Mouse (Mus musculus): ENCODE data around the gene Ssh1. TPM values are rescaled to one million over a fixed set of nuclear protein-coding genes. Genes with fewer than 3 reads are reported as not detected.

The Ssh1 gene
- polyA plus RNA-seq, 1 experiment from 2014 or later, result 22.2 TPM

GRCm38 (mm10) chr5:114028111-114028510 lies 34.4 kb upstream of the Ssh1 start:
- Histone ChIP-seq H3K4me2 (replicated peaks; ENCODE audit: low read depth, low read length) (no peak overlapping the region), H3K9me3 (ENCODE audit: control insufficient read depth, low read depth, low read length) (no peaks in the 10 kb centered on the region), H3K4me3 (ENCODE audit: low read depth, low read length) (no peak overlapping the region), H3K27me3 (ENCODE audit: control insufficient read depth, insufficient read depth, low read length) (no peaks in the 10 kb centered on the region), H3K4me1 (ENCODE audit: control insufficient read depth, insufficient read depth, low read length) (no peaks in the 10 kb centered on the region), H3K27ac (ENCODE audit: low read length) (no peak overlapping the region), H3K9ac (replicated peaks; ENCODE audit: low read depth, low read length) (no peak overlapping the region), H3K36me3 (ENCODE audit: control insufficient read depth, insufficient read depth, low read length) (no peaks in the 10 kb centered on the region)
- no peak for ATAC-seq (ENCODE audit: insufficient number of reproducible peaks, insufficient read depth, low FRiP score, low read depth)
- 81% methylated on average over 12 of the region's 12 CpGs for WGBS

- Histone ChIP-seq H3K9me3 (ENCODE audit: control insufficient read depth, low read depth, low read length) (no peaks in the 10 kb centered on the region), H3K36me3 (ENCODE audit: control insufficient read depth, insufficient read depth, low read length) (no peaks in the 10 kb centered on the region), H3K4me3 (ENCODE audit: low read depth, low read length) (no peak overlapping the region), H3K9ac (replicated peaks; ENCODE audit: low read depth, low read length) (no peak overlapping the region), H3K27me3 (ENCODE audit: control insufficient read depth, insufficient read depth, low read length) (no peaks in the 10 kb centered on the region), H3K4me1 (ENCODE audit: control insufficient read depth, insufficient read depth, low read length) (no peaks in the 10 kb centered on the region), H3K27ac (ENCODE audit: low read length) (no peak overlapping the region), H3K4me2 (replicated peaks; ENCODE audit: low read depth, low read length) (no peak overlapping the region)
- no peak for ATAC-seq (ENCODE audit: insufficient number of reproducible peaks, insufficient read depth, low FRiP score, low read depth)
- 87% methylated on average over 12 of the region's 12 CpGs for WGBS
Observed at GRCm38 (mm10) chr5:114027217-114027944, 33.7 kb upstream of the Ssh1 start.

- H3K9me3 ChIP-seq (ENCODE audit: control insufficient read depth, low read depth, low read length), result no peaks in the 10 kb centered on the region
- no peaks in the 10 kb centered on the region for H3K36me3 ChIP-seq (ENCODE audit: control insufficient read depth, insufficient read depth, low read length)
- no peaks in the 10 kb centered on the region for H3K4me1 ChIP-seq (ENCODE audit: control insufficient read depth, insufficient read depth, low read length)
- H3K27me3 ChIP-seq (ENCODE audit: control insufficient read depth, insufficient read depth, low read length), result no peaks in the 10 kb centered on the region
- no peak overlapping the region for H3K9ac ChIP-seq (replicated peaks; ENCODE audit: low read depth, low read length)
- no peak overlapping the region for H3K27ac ChIP-seq (ENCODE audit: low read length)
- no peak; the same call in 1 of the 2 replicates for ATAC-seq (ENCODE audit: insufficient number of reproducible peaks, insufficient read depth, low FRiP score, low read depth)
- H3K4me2 ChIP-seq (replicated peaks; ENCODE audit: low read depth, low read length), result no peak overlapping the region
- 10% methylated on average over 10 of the region's 10 CpGs for WGBS
- no peak overlapping the region for H3K4me3 ChIP-seq (ENCODE audit: low read depth, low read length)
Observed at GRCm38 (mm10) chr5:114024885-114025284, 31.2 kb upstream of the Ssh1 start.

GRCm38 (mm10) chr5:114024390-114024789 lies 30.7 kb upstream of the Ssh1 start:
- Histone ChIP-seq H3K36me3 (ENCODE audit: control insufficient read depth, insufficient read depth, low read length) (no peaks in the 10 kb centered on the region), H3K27ac (ENCODE audit: low read length) (no peak overlapping the region), H3K4me2 (replicated peaks; ENCODE audit: low read depth, low read length) (no peak overlapping the region), H3K9ac (replicated peaks; ENCODE audit: low read depth, low read length) (no peak overlapping the region), H3K9me3 (ENCODE audit: control insufficient read depth, low read depth, low read length) (no peaks in the 10 kb centered on the region), H3K27me3 (ENCODE audit: control insufficient read depth, insufficient read depth, low read length) (no peaks in the 10 kb centered on the region), H3K4me3 (ENCODE audit: low read depth, low read length) (no peak overlapping the region), H3K4me1 (ENCODE audit: control insufficient read depth, insufficient read depth, low read length) (no peaks in the 10 kb centered on the region)
- 57% methylated on average over 6 of the region's 6 CpGs for WGBS
- no peak for ATAC-seq (ENCODE audit: insufficient number of reproducible peaks, insufficient read depth, low FRiP score, low read depth)

- H3K27ac ChIP-seq (ENCODE audit: low read length), result no peak overlapping the region
- no peaks in the 10 kb centered on the region for H3K9me3 ChIP-seq (ENCODE audit: control insufficient read depth, low read depth, low read length)
- no peaks in the 10 kb centered on the region for H3K36me3 ChIP-seq (ENCODE audit: control insufficient read depth, insufficient read depth, low read length)
- H3K9ac ChIP-seq (replicated peaks; ENCODE audit: low read depth, low read length), result no peak overlapping the region
- H3K4me3 ChIP-seq (ENCODE audit: low read depth, low read length), result no peak overlapping the region
- no peak overlapping the region for H3K4me2 ChIP-seq (replicated peaks; ENCODE audit: low read depth, low read length)
- 63% methylated on average over 7 of the region's 7 CpGs for WGBS
- no peak for ATAC-seq (ENCODE audit: insufficient number of reproducible peaks, insufficient read depth, low FRiP score, low read depth)
- no peaks in the 10 kb centered on the region for H3K27me3 ChIP-seq (ENCODE audit: control insufficient read depth, insufficient read depth, low read length)
- H3K4me1 ChIP-seq (ENCODE audit: control insufficient read depth, insufficient read depth, low read length), result no peaks in the 10 kb centered on the region
Observed at GRCm38 (mm10) chr5:114015121-114015520, 21.4 kb upstream of the Ssh1 start.

GRCm38 (mm10) chr5:114009049-114009448 lies 15.4 kb upstream of the Ssh1 start:
- Histone ChIP-seq H3K9ac (replicated peaks; ENCODE audit: low read depth, low read length) (no peak overlapping the region), H3K9me3 (ENCODE audit: control insufficient read depth, low read depth, low read length) (no peaks in the 10 kb centered on the region), H3K36me3 (ENCODE audit: control insufficient read depth, insufficient read depth, low read length) (no peaks in the 10 kb centered on the region), H3K27ac (ENCODE audit: low read length) (no peak overlapping the region), H3K4me3 (ENCODE audit: low read depth, low read length) (no peak overlapping the region), H3K4me2 (replicated peaks; ENCODE audit: low read depth, low read length) (no peak overlapping the region), H3K27me3 (ENCODE audit: control insufficient read depth, insufficient read depth, low read length) (no peaks in the 10 kb centered on the region), H3K4me1 (ENCODE audit: control insufficient read depth, insufficient read depth, low read length) (no peaks in the 10 kb centered on the region)
- no peak for ATAC-seq (ENCODE audit: insufficient number of reproducible peaks, insufficient read depth, low FRiP score, low read depth)
- 67% methylated on average over 4 of the region's 4 CpGs for WGBS

- H3K4me3 ChIP-seq (ENCODE audit: low read depth, low read length), result no peak overlapping the region
- H3K4me1 ChIP-seq (ENCODE audit: control insufficient read depth, insufficient read depth, low read length), result no peaks in the 10 kb centered on the region
- 81% methylated on average over 12 of the region's 12 CpGs for WGBS
- H3K4me2 ChIP-seq (replicated peaks; ENCODE audit: low read depth, low read length), result no peak overlapping the region
- no peak overlapping the region for H3K27ac ChIP-seq (ENCODE audit: low read length)
- H3K9ac ChIP-seq (replicated peaks; ENCODE audit: low read depth, low read length), result no peak overlapping the region
- H3K9me3 ChIP-seq (ENCODE audit: control insufficient read depth, low read depth, low read length), result no peaks in the 10 kb centered on the region
- no peaks in the 10 kb centered on the region for H3K27me3 ChIP-seq (ENCODE audit: control insufficient read depth, insufficient read depth, low read length)
- no peaks in the 10 kb centered on the region for H3K36me3 ChIP-seq (ENCODE audit: control insufficient read depth, insufficient read depth, low read length)
- ATAC-seq (ENCODE audit: insufficient number of reproducible peaks, insufficient read depth, low FRiP score, low read depth), result no peak
Observed at GRCm38 (mm10) chr5:114007753-114008453, 14.2 kb upstream of the Ssh1 start.

- H3K4me2 ChIP-seq (replicated peaks; ENCODE audit: low read depth, low read length), result no peak overlapping the region
- no peaks in the 10 kb centered on the region for H3K36me3 ChIP-seq (ENCODE audit: control insufficient read depth, insufficient read depth, low read length)
- no peaks in the 10 kb centered on the region for H3K9me3 ChIP-seq (ENCODE audit: control insufficient read depth, low read depth, low read length)
- H3K27me3 ChIP-seq (ENCODE audit: control insufficient read depth, insufficient read depth, low read length), result no peaks in the 10 kb centered on the region
- H3K9ac ChIP-seq (replicated peaks; ENCODE audit: low read depth, low read length), result no peak overlapping the region
- no peak overlapping the region for H3K4me3 ChIP-seq (ENCODE audit: low read depth, low read length)
- H3K27ac ChIP-seq (ENCODE audit: low read length), result no peak overlapping the region
- ATAC-seq (ENCODE audit: insufficient number of reproducible peaks, insufficient read depth, low FRiP score, low read depth), result no peak
- WGBS, result 67% methylated on average over 4 of the region's 4 CpGs
- H3K4me1 ChIP-seq (ENCODE audit: control insufficient read depth, insufficient read depth, low read length), result no peaks in the 10 kb centered on the region
Observed at GRCm38 (mm10) chr5:114006974-114007373, 13.3 kb upstream of the Ssh1 start.

Data from stomach, embryonic 14.5 days (tissue).